Comparison of ENCODE assay signal across 10 mouse cellular contexts in the genomic region with DNA sequence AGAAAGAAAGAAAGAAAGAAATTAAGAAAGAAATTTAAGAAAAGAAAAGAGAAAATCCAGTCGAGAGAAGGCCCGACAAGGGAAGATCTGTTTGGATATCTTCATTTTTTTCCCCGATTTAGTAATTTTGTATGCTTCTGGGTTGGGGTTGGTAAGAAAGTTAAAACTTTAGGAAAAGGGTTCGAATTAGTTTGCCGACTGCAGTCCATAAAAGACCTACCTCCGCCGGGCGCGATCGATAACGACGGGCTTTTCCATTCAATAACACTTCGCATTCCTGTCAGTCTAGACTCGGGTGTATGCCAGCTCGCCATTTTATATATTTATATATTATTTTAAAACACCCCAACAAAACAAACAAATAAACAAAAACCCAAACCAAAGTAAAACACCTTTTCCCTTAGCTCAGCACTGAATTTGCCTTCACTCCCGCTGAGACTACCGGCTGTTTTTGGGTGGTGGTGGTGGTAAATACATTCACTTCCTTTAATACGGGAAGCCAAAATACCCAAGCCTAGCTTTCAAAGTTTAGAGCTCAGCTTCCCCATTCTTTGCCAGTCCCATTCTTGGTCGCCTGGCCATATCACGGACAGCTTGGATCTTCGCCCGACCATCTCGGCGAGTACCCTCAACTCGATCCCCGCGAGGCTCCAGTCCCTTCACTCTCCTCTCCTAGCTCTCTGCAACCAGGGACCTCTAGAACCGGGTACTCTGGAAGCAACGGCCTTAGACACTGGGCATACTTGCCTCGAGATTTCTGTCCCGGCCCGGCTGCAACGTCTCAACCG. TPM values are rescaled to one million over a fixed set of nuclear protein-coding genes. Genes with fewer than 3 reads are reported as not detected.
A peak's percentile ranks its signal among the peaks of the same experiment; 100 is the strongest.
DNase-seq lines count a peak whose midpoint lies in the region; ATAC-seq and TF ChIP-seq lines count a peak whose summit lies in the region.
"Had no signal": no experiment of that assay in that cellular context is flagged by ENCODE, and none has a peak within 500 bp of the region (broad histone marks: within the 10 kb centered on the region; RNA-seq: fewer than 3 reads in every experiment).

No protein-coding gene starts in this region.

- peak overlapping the region; percentile 72 for H3K9ac ChIP-seq in forebrain, embryonic 16.5 days (replicated peaks; ENCODE audit: low read depth, low read length)
- peak overlapping the region; percentile 68 for H3K9ac ChIP-seq in midbrain, embryonic 12.5 days (replicated peaks)
- H3K9ac ChIP-seq: liver, embryonic 14.5 days had no signal

- H3K4me3 ChIP-seq in forebrain, embryonic 16.5 days (replicated peaks; ENCODE audit: low read length) = peak overlapping the region; percentile 70
- H3K4me3 ChIP-seq in midbrain, embryonic 12.5 days = peak overlapping the region; percentile 54
- H3K4me3 ChIP-seq: heart, adult 2 months had no signal

- peak overlapping the region; percentile 85 for H3K4me2 ChIP-seq in forebrain, embryonic 16.5 days (ENCODE audit: low read length)
- H3K4me2 ChIP-seq in midbrain, embryonic 12.5 days (replicated peaks) = peak overlapping the region; percentile 59

- H3K9me3 ChIP-seq in forebrain, embryonic 16.5 days (ENCODE audit: control insufficient read depth, low read length) = no peaks in the 10 kb centered on the region
- H3K9me3 ChIP-seq in midbrain, embryonic 12.5 days = no peaks in the 10 kb centered on the region

- H3K36me3 ChIP-seq in forebrain, embryonic 16.5 days (ENCODE audit: control insufficient read depth, insufficient read depth) = no peaks in the 10 kb centered on the region
- no peaks in the 10 kb centered on the region for H3K36me3 ChIP-seq in midbrain, embryonic 12.5 days

- ATAC-seq in forebrain, embryonic 16.5 days = no peak
- ATAC-seq in midbrain, embryonic 12.5 days (ENCODE audit: low FRiP score, low read depth) = no peak

- TF ChIP-seq POLR2A in brain, embryonic 14.5 days (IDR thresholded peaks at IDR 0.05; ENCODE audit: borderline replicate concordance, extremely low read depth, insufficient read depth, insufficient read length, poor library complexity, severe bottlenecking) = no peak

- DNase-seq in kidney, adult 18-20 months = peak; percentile 53
- no peak for DNase-seq in kidney, postnatal 14 days
- DNase-seq in brain, embryonic 14.5 days (ENCODE audit: low read depth) = peak; percentile 56
- DNase-seq in heart, adult 11 months = no peak
- DNase-seq in adrenal gland, postnatal 25 days = no peak
- no peak for DNase-seq in lung, postnatal 25 days (ENCODE audit: low spot score)

- TF ChIP-seq CTCF in brain, embryonic 14.5 days (IDR thresholded peaks at IDR 0.05; ENCODE audit: borderline replicate concordance, extremely low read depth, insufficient read depth, insufficient read length) = no peak

- 1% methylated on average over 34 of the region's 34 CpGs for WGBS in forebrain, embryonic 16.5 days
- 1% methylated on average over 34 of the region's 34 CpGs for WGBS in midbrain, embryonic 12.5 days

- H3K4me1 ChIP-seq in forebrain, embryonic 16.5 days (replicated peaks; ENCODE audit: control insufficient read depth, insufficient read depth, low read length) = peaks cover 45% of the 10 kb centered on the region
- H3K4me1 ChIP-seq in midbrain, embryonic 12.5 days = peaks cover 38% of the 10 kb centered on the region

- H3K27ac ChIP-seq in forebrain, embryonic 16.5 days (ENCODE audit: low read length) = peak overlapping the region; percentile 46; the same call in 1 of the 2 replicates
- H3K27ac ChIP-seq in midbrain, embryonic 12.5 days (replicated peaks) = peak overlapping the region; percentile 89
- H3K27ac ChIP-seq: heart, adult 2 months; liver, embryonic 14.5 days had no signal

- H3K27me3 ChIP-seq in forebrain, embryonic 16.5 days (replicated peaks; ENCODE audit: control insufficient read depth, insufficient read depth, low read length) = peaks cover 8% of the 10 kb centered on the region
- H3K27me3 ChIP-seq in midbrain, embryonic 12.5 days = peaks cover 90% of the 10 kb centered on the region

RNA-seq across cellular contexts. Expression of a gene that starts 2.4 kb away (rescaled TPM):
- 17.7 and 20.7 TPM in 2 replicates for polyA plus RNA-seq in brain, embryonic 14.5 days (2012; rRNA removed)
- polyA plus RNA-seq in forebrain, embryonic 16.5 days (2015; fragmentation: Nextera tagmentation; extraction: Ambion mirVana) = 13.1 and 13.8 TPM in 2 replicates
- 17.9 and 23.7 TPM in 2 replicates for polyA plus RNA-seq in midbrain, embryonic 12.5 days (2016; fragmentation: Nextera tagmentation; extraction: Ambion mirVana)
- not detected in 2 replicates for total RNA-seq in adrenal gland, postnatal 25 days (2021)
- total RNA-seq: heart, adult 2 months had no signal
- polyA plus RNA-seq: heart, adult 2 months had no signal

Comparison
In these comparisons a context has a peak if more than half of its experiments do, and no peak if none do; other contexts are left out.
1. DNase-seq: peak in kidney, adult 18-20 months (single experiment) and brain, embryonic 14.5 days (single experiment); none in kidney, postnatal 14 days (single experiment), heart, adult 11 months (single experiment), adrenal gland, postnatal 25 days (single experiment) and lung, postnatal 25 days (single experiment).